ENCODE assay signal across 8 mouse cellular contexts in genomic region chr7:65317418-65317817, GRCm38 (mm10).
DNase-seq lines count a peak whose midpoint lies in the region; ATAC-seq lines count a peak whose summit lies in the region.

No protein-coding gene starts in this region.

- no peak overlapping the region for H3K4me3 ChIP-seq in intestine, embryonic 14.5 days (ENCODE audit: low read depth, low read length)
- H3K4me3 ChIP-seq in intestine, embryonic 16.5 days (ENCODE audit: low read length), result no peak overlapping the region
- no peak overlapping the region for H3K4me3 ChIP-seq in midbrain, embryonic 13.5 days (replicated peaks)

- WGBS in intestine, embryonic 14.5 days, result 36% methylated on average over 5 of the region's 5 CpGs
- 34% methylated on average over 5 of the region's 5 CpGs for WGBS in intestine, embryonic 16.5 days
- WGBS in midbrain, embryonic 13.5 days, result 41% methylated on average over 5 of the region's 5 CpGs

- no peaks in the 10 kb centered on the region for H3K9me3 ChIP-seq in intestine, embryonic 14.5 days (ENCODE audit: control insufficient read depth, low read length)
- no peaks in the 10 kb centered on the region for H3K9me3 ChIP-seq in intestine, embryonic 16.5 days (ENCODE audit: control insufficient read depth, low read length)
- no peaks in the 10 kb centered on the region for H3K9me3 ChIP-seq in midbrain, embryonic 13.5 days

- ATAC-seq in intestine, embryonic 14.5 days (replicated peaks; ENCODE audit: low FRiP score, low TSS enrichment, low read depth), result no peak
- no peak for ATAC-seq in intestine, embryonic 16.5 days
- ATAC-seq in granulocyte monocyte progenitor cell, adult 5-6 weeks (replicated peaks; ENCODE audit: poor library complexity, severe bottlenecking), result peak; percentile 85
- 0 out of 2 replicates have a peak, but pooled peaks have one; percentile 14 for ATAC-seq in midbrain, embryonic 13.5 days

- H3K36me3 ChIP-seq in intestine, embryonic 14.5 days (ENCODE audit: control insufficient read depth, insufficient read depth, low read length), result peaks cover 69% of the 10 kb centered on the region
- H3K36me3 ChIP-seq in intestine, embryonic 16.5 days (ENCODE audit: control insufficient read depth, insufficient read depth, low read length), result peaks cover 10% of the 10 kb centered on the region
- H3K36me3 ChIP-seq in midbrain, embryonic 13.5 days, result peaks cover 33% of the 10 kb centered on the region

- DNase-seq in intestine, embryonic 14.5 days (ENCODE audit: low spot score), result peak; percentile 77
- peak; percentile 55 for DNase-seq in adipocyte (ENCODE audit: low spot score)
- peak; percentile 71 to 83 for DNase-seq in cerebellum, postnatal 25 days
- peak; percentile 66 to 72 for DNase-seq in left cerebral cortex, adult 18-20 months (ENCODE audit: low spot score in 2 of 2)
- DNase-seq in testis, postnatal 10 days (ENCODE audit: low spot score), result peak; percentile 78

- no peaks in the 10 kb centered on the region for H3K27me3 ChIP-seq in intestine, embryonic 14.5 days (replicated peaks; ENCODE audit: control insufficient read depth, insufficient read depth, low read length)
- no peaks in the 10 kb centered on the region for H3K27me3 ChIP-seq in intestine, embryonic 16.5 days (replicated peaks; ENCODE audit: control insufficient read depth, insufficient read depth, low read length)
- no peaks in the 10 kb centered on the region for H3K27me3 ChIP-seq in midbrain, embryonic 13.5 days

- H3K4me1 ChIP-seq in intestine, embryonic 14.5 days (replicated peaks; ENCODE audit: control insufficient read depth, insufficient read depth, low read length), result no peaks in the 10 kb centered on the region
- H3K4me1 ChIP-seq in intestine, embryonic 16.5 days (ENCODE audit: control insufficient read depth, insufficient read depth, low read length), result no peaks in the 10 kb centered on the region
- no peaks in the 10 kb centered on the region for H3K4me1 ChIP-seq in midbrain, embryonic 13.5 days (replicated peaks)

- H3K4me2 ChIP-seq in intestine, embryonic 14.5 days (ENCODE audit: low read length), result no peak overlapping the region
- H3K4me2 ChIP-seq in intestine, embryonic 16.5 days (ENCODE audit: low read depth, low read length), result no peak overlapping the region
- H3K4me2 ChIP-seq in midbrain, embryonic 13.5 days (replicated peaks), result no peak overlapping the region

- no peak overlapping the region for H3K9ac ChIP-seq in intestine, embryonic 14.5 days (ENCODE audit: low read length)
- H3K9ac ChIP-seq in intestine, embryonic 16.5 days (ENCODE audit: low read depth, low read length), result no peak overlapping the region
- no peak overlapping the region for H3K9ac ChIP-seq in midbrain, embryonic 13.5 days (replicated peaks)

- H3K27ac ChIP-seq in intestine, embryonic 14.5 days (ENCODE audit: low read depth), result no peak overlapping the region
- H3K27ac ChIP-seq in intestine, embryonic 16.5 days (ENCODE audit: low read length), result no peak overlapping the region
- H3K27ac ChIP-seq in midbrain, embryonic 13.5 days, result no peak overlapping the region

Comparison
In these comparisons a context has a peak if more than half of its experiments do, and no peak if none do; other contexts are left out.
1. ATAC-seq: peak in granulocyte monocyte progenitor cell, adult 5-6 weeks (single experiment) and midbrain, embryonic 13.5 days (single experiment); none in intestine, embryonic 14.5 days (single experiment) and intestine, embryonic 16.5 days (single experiment).
2. Peak in every context shown above with its lines, with median percentiles within 50 percentile points of each other: DNase-seq.